11 mouse cellular contexts compared by ENCODE assay signal in the genomic region with DNA sequence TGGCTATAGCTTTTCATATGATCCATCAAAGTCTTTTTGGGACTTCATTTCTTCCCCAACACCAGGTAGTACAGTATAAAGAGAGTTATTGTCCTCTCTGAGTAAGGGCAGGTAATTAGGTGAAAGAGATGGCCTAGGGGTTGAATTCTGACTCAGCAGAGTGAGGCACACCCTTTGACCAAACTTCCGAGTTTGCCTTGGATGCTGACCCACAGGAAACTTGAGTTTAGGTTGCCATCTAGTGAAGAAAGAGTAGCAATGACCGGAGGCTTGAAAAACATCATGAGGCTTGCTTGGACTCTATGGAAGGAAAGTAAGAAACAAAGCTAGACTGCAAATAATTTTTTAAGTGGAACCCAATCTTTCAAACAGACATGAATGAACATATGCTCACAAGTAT. TPM values are rescaled to one million over a fixed set of nuclear protein-coding genes. Genes with fewer than 3 reads are reported as not detected.
DNase-seq lines count a peak whose midpoint lies in the region; ATAC-seq and TF ChIP-seq lines count a peak whose summit lies in the region.
"Had no signal": no experiment of that assay in that cellular context is flagged by ENCODE, and none has a peak within 500 bp of the region (broad histone marks: within the 10 kb centered on the region; RNA-seq: fewer than 3 reads in every experiment).

No protein-coding gene starts in this region.

- no peak overlapping the region for H3K4me3 ChIP-seq in intestine, postnatal 0 days (ENCODE audit: low read depth, low read length)
- H3K4me3 ChIP-seq in intestine, embryonic 16.5 days (ENCODE audit: low read length) = no peak overlapping the region

- no peaks in the 10 kb centered on the region for H3K4me1 ChIP-seq in intestine, postnatal 0 days (replicated peaks; ENCODE audit: control insufficient read depth, insufficient read depth, low read length)
- H3K4me1 ChIP-seq in intestine, embryonic 16.5 days (ENCODE audit: control insufficient read depth, insufficient read depth, low read length) = no peaks in the 10 kb centered on the region

- H3K27ac ChIP-seq in intestine, postnatal 0 days (ENCODE audit: low read depth, low read length) = no peak overlapping the region
- H3K27ac ChIP-seq in intestine, embryonic 16.5 days (ENCODE audit: low read length) = no peak overlapping the region
- H3K27ac ChIP-seq: macrophage had no signal

- H3K9me3 ChIP-seq in intestine, postnatal 0 days (ENCODE audit: control insufficient read depth) = no peaks in the 10 kb centered on the region
- H3K9me3 ChIP-seq in intestine, embryonic 16.5 days (ENCODE audit: control insufficient read depth, low read length) = no peaks in the 10 kb centered on the region

- no peaks in the 10 kb centered on the region for H3K27me3 ChIP-seq in intestine, postnatal 0 days (replicated peaks; ENCODE audit: control insufficient read depth, insufficient read depth, low read length)
- no peaks in the 10 kb centered on the region; the same call in 1 of the 2 replicates for H3K27me3 ChIP-seq in intestine, embryonic 16.5 days (replicated peaks; ENCODE audit: control insufficient read depth, insufficient read depth, low read length)

- no peak overlapping the region for H3K4me2 ChIP-seq in intestine, postnatal 0 days (replicated peaks; ENCODE audit: low read depth)
- no peak overlapping the region for H3K4me2 ChIP-seq in intestine, embryonic 16.5 days (ENCODE audit: low read depth, low read length)

- H3K9ac ChIP-seq in intestine, postnatal 0 days (ENCODE audit: low read depth, low read length) = no peak overlapping the region
- H3K9ac ChIP-seq in intestine, embryonic 16.5 days (ENCODE audit: low read depth, low read length) = no peak overlapping the region

- no peaks in the 10 kb centered on the region for H3K36me3 ChIP-seq in intestine, postnatal 0 days (ENCODE audit: control insufficient read depth, insufficient read depth)
- H3K36me3 ChIP-seq in intestine, embryonic 16.5 days (ENCODE audit: control insufficient read depth, insufficient read depth, low read length) = no peaks in the 10 kb centered on the region

- peak; percentile 68 for TF ChIP-seq CTCF in intestine, postnatal 0 days (IDR thresholded peaks at IDR 0.05; ENCODE audit: low read depth)

- DNase-seq in 3T3-L1 (ENCODE audit: low read depth, low spot score) = peak; percentile 66
- peak; percentile 55 for DNase-seq in 416B (ENCODE audit: low read depth)
- peak; percentile 48 for DNase-seq in embryo, embryonic 10.5 days (ENCODE audit: low spot score)
- DNase-seq in thymus, adult 18-20 months = no peak
- no peak for DNase-seq in adrenal gland, adult 2 months
- DNase-seq: gastrocnemius, postnatal 14 days; right cerebral cortex, adult 18-20 months had no signal

- WGBS in intestine, postnatal 0 days = 13% methylated on average over 2 of the region's 2 CpGs
- WGBS in intestine, embryonic 16.5 days = 21% methylated on average over 2 of the region's 2 CpGs

- ATAC-seq in intestine, postnatal 0 days = no peak
- ATAC-seq in intestine, embryonic 16.5 days = no peak

RNA-seq across cellular contexts. Expression of a gene that starts 44.3 kb away (rescaled TPM):
- polyA plus RNA-seq in intestine, postnatal 0 days (2015; fragmentation: Nextera tagmentation; extraction: Ambion mirVana) = not detected in 2 replicates
- not detected in 2 replicates for polyA plus RNA-seq in intestine, embryonic 16.5 days (2015; fragmentation: Nextera tagmentation; extraction: Ambion mirVana)
- not detected for total RNA-seq in adrenal gland, adult 2 months (2021)
- polyA plus RNA-seq in adrenal gland, adult 2 months (2012; rRNA removed) = not detected in 2 replicates
- total RNA-seq: gastrocnemius, postnatal 14 days; left cerebral cortex, postnatal 14 days had no signal
- polyA plus RNA-seq: macrophage had no signal

Comparison
In these comparisons a context has a peak if more than half of its experiments do, and no peak if none do; other contexts are left out.
1. DNase-seq: peak in 3T3-L1 (single experiment), 416B (single experiment) and embryo, embryonic 10.5 days (single experiment); none in thymus, adult 18-20 months (0 of 2) and adrenal gland, adult 2 months (single experiment).